Mouse (Mus musculus) MN1 (cell line): ENCODE data around the gene Chmp6.

Experiments
- DNase-seq: peaks from one replicate; pipeline ENCODE4 v3.0.0-alpha.2; 2016; ENCODE audit warnings: low spot score

The Chmp6 gene

GRCm38 (mm10) chr11:119937216-119937615, 24.0 kb downstream of the Chmp6 start:
- DNase-seq, result no peak

DNA sequence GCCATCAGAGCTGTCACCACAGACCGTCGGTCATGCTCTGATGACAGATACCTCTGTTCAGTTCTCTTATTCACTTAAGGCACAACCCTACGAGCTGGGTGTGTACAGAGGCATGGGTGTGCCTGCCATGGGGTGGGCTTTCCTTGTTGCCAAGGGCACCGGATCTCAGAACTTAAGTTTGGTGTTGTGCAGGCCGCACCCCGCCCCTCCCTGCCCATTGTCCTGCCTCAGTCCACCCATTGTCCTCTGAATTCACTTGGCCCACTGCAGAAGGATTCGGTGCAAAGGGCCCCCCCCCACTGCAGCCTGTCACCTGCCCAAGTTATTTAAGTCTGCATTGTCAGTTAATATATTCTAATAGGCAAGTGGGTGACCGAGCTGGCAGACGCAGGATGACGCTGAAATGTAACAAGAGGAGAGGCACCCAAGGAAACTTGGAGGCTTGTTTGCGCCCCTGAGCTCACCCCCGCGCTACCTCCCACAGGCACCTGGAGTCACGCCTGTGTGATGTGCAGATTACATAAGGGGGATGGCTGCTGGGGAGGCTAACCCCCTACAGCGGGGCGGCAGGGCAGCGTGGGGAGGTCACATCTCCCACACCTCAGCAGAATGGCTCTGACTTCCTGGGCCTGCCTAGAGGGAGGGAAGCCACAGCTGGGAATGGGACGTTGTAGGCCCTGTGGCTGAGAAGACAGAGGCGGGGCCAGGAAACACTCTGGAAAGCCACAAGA, 24.7 kb downstream of the Chmp6 start:
- DNase-seq, result no peak

GRCm38 (mm10) chr11:119939073-119939710, 26.0 kb downstream of the Chmp6 start:
- DNase-seq, result no peak

DNA sequence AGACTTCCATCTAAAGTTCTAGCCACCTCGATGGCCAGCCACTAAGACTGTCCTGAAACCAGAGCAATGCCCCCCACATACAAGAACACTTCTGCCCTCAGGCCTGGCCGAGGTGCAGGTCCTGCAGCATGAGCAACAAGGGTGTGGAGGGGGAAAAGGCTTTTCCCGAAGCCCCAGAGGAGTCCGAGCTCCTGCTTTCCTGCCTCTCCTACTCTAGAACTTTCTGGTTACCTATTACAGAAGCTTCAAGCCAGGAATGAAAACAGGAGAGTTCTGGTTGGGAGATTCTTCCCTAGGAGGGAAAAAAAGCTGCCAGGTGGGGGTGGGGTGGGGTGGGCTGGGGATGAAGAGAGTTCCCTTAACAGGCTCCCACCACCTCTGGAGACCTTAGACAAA, 26.5 kb downstream of the Chmp6 start:
- DNase-seq, result no peak

- no peak for DNase-seq
Observed at GRCm38 (mm10) chr11:119940142-119940541, 26.9 kb downstream of the Chmp6 start.

DNA sequence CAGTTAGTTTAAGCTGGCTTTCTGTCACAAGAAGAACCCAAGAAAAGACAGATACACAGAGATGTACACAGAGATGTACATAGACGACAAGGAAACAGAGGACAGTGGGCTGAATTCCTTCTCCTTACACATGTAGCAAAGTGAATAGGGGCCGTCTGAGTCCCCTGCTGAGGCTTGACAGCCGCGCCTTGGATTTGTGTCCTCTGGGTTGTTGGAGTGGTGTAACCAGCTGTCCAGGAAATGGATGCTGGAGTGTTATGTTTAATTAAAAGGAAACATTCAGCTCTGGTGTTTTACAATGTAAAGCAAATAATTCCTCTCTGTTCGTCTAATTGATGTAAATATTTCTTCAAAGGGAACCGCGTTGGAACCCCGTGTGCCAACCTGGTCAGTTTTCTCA, 28.6 kb downstream of the Chmp6 start:
- DNase-seq, result no peak

GRCm38 (mm10) chr11:119942201-119942726, 29.0 kb downstream of the Chmp6 start:
- DNase-seq, result peak; percentile 56

DNA sequence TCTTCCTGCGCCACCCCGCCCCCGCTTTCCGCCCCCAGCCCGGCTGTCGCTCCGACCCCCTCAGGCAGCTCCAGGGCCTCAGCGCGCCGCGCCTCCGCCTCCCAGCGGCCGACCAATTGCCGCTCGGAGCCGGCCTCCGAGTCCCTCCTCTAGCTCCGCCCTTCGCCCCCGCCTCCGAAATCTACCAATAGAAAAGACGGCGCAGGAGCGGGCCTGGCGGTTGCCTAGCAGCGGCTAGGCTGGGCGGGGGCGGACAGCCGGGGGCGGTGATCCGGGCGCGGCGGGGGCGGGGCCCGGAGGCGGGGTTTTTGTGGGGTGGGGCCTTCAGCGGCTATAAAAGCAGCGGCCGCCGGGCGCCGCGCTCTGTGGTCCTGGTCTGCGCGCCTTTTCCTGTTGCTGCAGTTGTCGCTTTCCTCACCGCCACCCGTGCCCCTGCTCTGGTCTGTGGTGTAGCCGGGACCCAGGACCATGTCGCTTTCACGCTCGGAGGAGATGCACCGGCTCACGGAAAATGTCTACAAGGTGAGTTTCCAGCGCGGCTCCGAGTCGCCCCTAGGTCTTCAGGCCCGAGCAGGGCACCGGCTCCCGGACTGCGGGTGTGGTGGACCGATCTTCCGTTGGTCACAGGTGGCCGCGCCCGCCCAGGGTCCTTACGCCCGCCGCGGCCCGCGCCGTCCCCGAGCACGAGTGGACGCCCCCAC, 29.6 kb downstream of the Chmp6 start, which contains the start of gene Baiap2:
Gene Baiap2 (plus strand): TSS at position 37 of the 701 bp plus-strand sequence.
- DNase-seq, result peak; percentile 98

DNA sequence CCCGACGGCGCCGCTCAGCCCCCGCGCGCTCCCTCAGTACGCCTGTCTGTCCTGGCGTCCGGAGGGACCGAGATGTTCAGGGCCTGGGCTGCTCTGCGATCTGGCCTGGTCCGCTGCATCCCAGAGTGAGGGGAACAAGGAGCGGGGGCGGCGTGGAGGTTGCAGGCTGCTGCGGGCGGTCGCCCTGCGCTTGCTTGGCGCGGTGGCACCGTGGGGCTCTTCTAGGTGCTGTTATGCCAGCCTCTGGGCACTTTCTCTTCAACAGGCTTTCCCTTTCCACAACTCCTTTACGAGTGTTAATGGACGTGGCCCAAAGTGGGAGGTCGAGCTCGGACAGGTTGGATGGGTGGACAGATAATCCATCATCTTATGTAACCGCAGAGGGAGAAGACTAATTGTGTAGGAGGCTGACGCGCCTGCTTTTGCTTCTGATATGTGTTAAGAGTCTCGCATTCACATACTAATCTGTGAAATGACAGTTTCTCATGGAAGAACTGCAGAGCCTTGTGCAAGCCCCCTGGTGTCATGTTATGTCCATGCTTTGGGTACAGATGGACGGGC, 30.3 kb downstream of the Chmp6 start:
- DNase-seq, result peak; percentile 55

DNA sequence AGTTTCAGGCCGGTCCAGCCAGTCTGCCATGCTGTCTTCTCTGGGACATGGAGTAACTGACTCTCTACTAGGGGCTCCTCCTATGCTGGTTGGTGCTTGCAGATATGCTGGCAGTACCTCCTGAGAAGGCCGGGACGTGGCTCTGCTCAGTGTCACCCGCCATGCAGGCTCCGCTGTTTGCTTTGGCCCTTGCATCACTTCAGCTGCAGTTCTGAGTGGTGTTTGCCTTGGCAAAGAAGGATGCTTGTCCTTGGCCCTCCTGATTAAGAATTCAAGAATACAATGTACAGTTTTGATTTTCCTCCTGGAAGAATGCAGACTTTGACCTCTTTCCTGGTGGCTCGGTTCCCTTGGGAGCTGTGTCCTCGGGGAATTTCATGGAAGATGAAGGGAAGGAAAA, 32.1 kb downstream of the Chmp6 start:
- peak; percentile 69 for DNase-seq

- no peak for DNase-seq
Observed at GRCm38 (mm10) chr11:119947426-119947825, 34.2 kb downstream of the Chmp6 start.

GRCm38 (mm10) chr11:119947897-119948296, 34.7 kb downstream of the Chmp6 start:
- DNase-seq, result no peak

DNA sequence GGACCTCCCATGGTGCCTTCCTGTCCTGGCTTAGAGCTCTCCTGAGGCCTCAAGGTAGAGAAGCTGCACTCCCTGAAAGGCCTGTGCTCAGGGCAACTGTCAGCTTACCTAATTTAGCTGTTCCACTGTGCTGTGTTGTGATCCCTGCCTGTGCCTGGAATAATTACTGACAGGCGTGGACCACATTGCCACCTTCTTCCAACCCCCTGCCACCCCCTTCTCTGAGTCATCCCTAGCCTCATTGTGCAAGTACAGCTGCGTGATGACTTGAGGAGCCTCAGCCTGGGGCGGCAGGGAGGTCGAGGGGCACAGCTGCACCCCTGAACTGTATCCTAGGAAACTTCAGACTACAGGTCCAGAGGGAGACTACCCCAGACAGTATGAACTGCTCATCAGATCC, 35.1 kb downstream of the Chmp6 start:
- peak; percentile 57 for DNase-seq

- no peak for DNase-seq
Observed at GRCm38 (mm10) chr11:119948803-119949202, 35.6 kb downstream of the Chmp6 start.

- DNase-seq, result no peak
Observed at GRCm38 (mm10) chr11:119950535-119950934, 37.3 kb downstream of the Chmp6 start.

GRCm38 (mm10) chr11:119951326-119951725, 38.1 kb downstream of the Chmp6 start:
- DNase-seq, result no peak

- peak; percentile 48 for DNase-seq
Observed at GRCm38 (mm10) chr11:119952429-119953224, 39.4 kb downstream of the Chmp6 start.

GRCm38 (mm10) chr11:119954233-119954632, 41.0 kb downstream of the Chmp6 start:
- DNase-seq, result no peak

- DNase-seq, result no peak
Observed at GRCm38 (mm10) chr11:119954749-119955337, 41.6 kb downstream of the Chmp6 start.

DNA sequence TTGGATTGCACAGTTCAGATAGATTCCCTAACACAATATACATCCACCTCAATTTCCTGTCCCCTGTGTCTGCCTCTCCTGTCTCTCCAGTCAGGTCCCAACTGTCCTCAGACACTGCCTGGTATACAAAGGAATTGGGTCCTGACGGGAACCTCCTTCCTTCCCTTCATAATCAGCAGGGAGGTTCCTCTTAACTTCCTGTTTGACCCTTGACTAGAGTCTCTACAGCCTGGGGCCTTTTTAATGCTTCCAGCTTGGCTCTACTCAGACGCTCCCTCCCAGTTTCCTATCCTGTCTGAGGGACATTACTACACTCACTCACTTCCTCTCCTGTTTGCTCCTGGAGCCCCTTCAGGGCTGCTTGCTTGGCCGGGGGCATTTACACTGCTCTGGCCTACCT, 42.2 kb downstream of the Chmp6 start:
- DNase-seq, result no peak

GRCm38 (mm10) chr11:119956590-119956989, 43.3 kb downstream of the Chmp6 start:
- DNase-seq, result no peak
